Comparison of ENCODE assay signal across 36 mouse cellular contexts in the genomic region with DNA sequence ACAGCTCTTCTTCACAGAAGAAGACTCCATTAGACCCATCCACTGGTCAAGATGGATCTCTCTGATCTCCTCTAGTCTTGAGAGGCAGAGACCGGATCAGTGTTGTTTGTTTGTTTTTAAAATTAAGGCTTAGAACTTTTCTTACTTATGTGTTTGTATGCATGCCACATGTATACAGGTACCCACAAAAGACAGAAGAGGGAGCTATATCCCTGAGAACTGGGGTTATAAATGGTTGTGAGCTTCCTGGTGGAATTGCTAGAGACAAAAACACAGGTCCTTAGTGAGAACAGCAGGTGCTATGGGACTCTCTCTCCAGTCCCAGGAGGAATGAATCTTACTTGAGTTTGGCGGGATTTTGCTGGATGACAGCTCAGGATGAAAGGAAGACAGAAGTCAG. TPM values are rescaled to one million over a fixed set of nuclear protein-coding genes. Genes with fewer than 3 reads are reported as not detected.
DNase-seq lines count a peak whose midpoint lies in the region; ATAC-seq and TF ChIP-seq lines count a peak whose summit lies in the region.
"Had no signal": no experiment of that assay in that cellular context is flagged by ENCODE, and none has a peak within 500 bp of the region (broad histone marks: within the 10 kb centered on the region; RNA-seq: fewer than 3 reads in every experiment).

No protein-coding gene starts in this region.

- peak; percentile 21 for TF ChIP-seq CTCF in gastrocnemius, adult 2 months (IDR thresholded peaks at IDR 0.05)
- peak; percentile 47 for TF ChIP-seq CTCF in layer of hippocampus, adult 2 months (conservative IDR thresholded peaks at IDR 0.05)
- peak; percentile 38 for TF ChIP-seq CTCF in midbrain, postnatal 0 days (IDR thresholded peaks at IDR 0.05)
- TF ChIP-seq CTCF in stomach, postnatal 0 days (IDR thresholded peaks at IDR 0.05; ENCODE audit: low read depth): peak; percentile 49

- H3K9me3 ChIP-seq in midbrain, postnatal 0 days (ENCODE audit: low read length): no peaks in the 10 kb centered on the region
- H3K9me3 ChIP-seq in midbrain, embryonic 16.5 days (replicated peaks; ENCODE audit: control insufficient read depth, low read length, poor library complexity, severe bottlenecking): no peaks in the 10 kb centered on the region
- no peaks in the 10 kb centered on the region for H3K9me3 ChIP-seq in stomach, postnatal 0 days (ENCODE audit: control insufficient read depth, low read length)
- H3K9me3 ChIP-seq: hindbrain, embryonic 15.5 days; intestine, embryonic 15.5 days; midbrain, embryonic 15.5 days; neural tube, embryonic 12.5 days had no signal

- WGBS in midbrain, postnatal 0 days: 70% methylated on average over 2 of the region's 2 CpGs
- WGBS in midbrain, embryonic 16.5 days: 76% methylated on average over 2 of the region's 2 CpGs
- 55% methylated on average over 2 of the region's 2 CpGs for whole genome bisulfite sequencing in stomach, postnatal 0 days

- no peak for TF ChIP-seq EP300 in stomach, postnatal 0 days (optimal IDR thresholded peaks at IDR 0.05)

- no peaks in the 10 kb centered on the region for H3K4me1 ChIP-seq in midbrain, postnatal 0 days (ENCODE audit: insufficient read depth, low read length)
- peaks cover 9% of the 10 kb centered on the region; the same call in 1 of the 2 replicates for H3K4me1 ChIP-seq in midbrain, embryonic 16.5 days (ENCODE audit: control insufficient read depth, insufficient read depth, low read length)
- H3K4me1 ChIP-seq in stomach, postnatal 0 days (replicated peaks; ENCODE audit: control insufficient read depth, insufficient read depth): no peaks in the 10 kb centered on the region

- H3K4me3 ChIP-seq in gastrocnemius, adult 2 months: no peak overlapping the region
- no peak overlapping the region for H3K4me3 ChIP-seq in layer of hippocampus, adult 2 months
- no peak overlapping the region for H3K4me3 ChIP-seq in midbrain, postnatal 0 days (ENCODE audit: low read depth, low read length)
- no peak overlapping the region for H3K4me3 ChIP-seq in midbrain, embryonic 16.5 days (ENCODE audit: low read depth, low read length)
- no peak overlapping the region for H3K4me3 ChIP-seq in stomach, postnatal 0 days (ENCODE audit: low read depth, low read length)
- H3K4me3 ChIP-seq: embryonic facial prominence, embryonic 10.5 days; embryonic facial prominence, embryonic 15.5 days; forebrain, embryonic 12.5 days; heart, embryonic 13.5 days; hindbrain, embryonic 15.5 days; intestine, embryonic 15.5 days; limb, embryonic 12.5 days; liver, embryonic 12.5 days; midbrain, embryonic 15.5 days; myocyte; neural tube, embryonic 12.5 days had no signal

- no peak overlapping the region for H3K4me2 ChIP-seq in midbrain, postnatal 0 days (ENCODE audit: low read depth, low read length, poor library complexity, severe bottlenecking)
- H3K4me2 ChIP-seq in midbrain, embryonic 16.5 days (ENCODE audit: low read length): no peak overlapping the region
- no peak overlapping the region for H3K4me2 ChIP-seq in stomach, postnatal 0 days (replicated peaks; ENCODE audit: low read depth)
- H3K4me2 ChIP-seq: embryonic facial prominence, embryonic 15.5 days; forebrain, embryonic 12.5 days; heart, embryonic 13.5 days; hindbrain, embryonic 15.5 days; intestine, embryonic 15.5 days; limb, embryonic 12.5 days; liver, embryonic 12.5 days; midbrain, embryonic 15.5 days; neural tube, embryonic 12.5 days had no signal

- intact Hi-C loops in gastrocnemius, adult 2 months (cut with DNase I): no loop called here

- H3K9ac ChIP-seq in midbrain, postnatal 0 days (replicated peaks; ENCODE audit: low read length, poor library complexity, severe bottlenecking): no peak overlapping the region
- no peak overlapping the region for H3K9ac ChIP-seq in midbrain, embryonic 16.5 days (ENCODE audit: low read depth, low read length)
- H3K9ac ChIP-seq in stomach, postnatal 0 days (ENCODE audit: low read length): no peak overlapping the region
- H3K9ac ChIP-seq: embryonic facial prominence, embryonic 15.5 days; forebrain, embryonic 12.5 days; heart, embryonic 13.5 days; hindbrain, embryonic 15.5 days; intestine, embryonic 15.5 days; limb, embryonic 12.5 days; liver, embryonic 12.5 days; liver, postnatal 0 days; midbrain, embryonic 15.5 days; neural tube, embryonic 12.5 days had no signal

- H3K27ac ChIP-seq in gastrocnemius, adult 2 months: no peak overlapping the region
- H3K27ac ChIP-seq in layer of hippocampus, adult 2 months: no peak overlapping the region
- H3K27ac ChIP-seq in midbrain, postnatal 0 days (ENCODE audit: low read depth, low read length): no peak overlapping the region
- H3K27ac ChIP-seq in midbrain, embryonic 16.5 days (ENCODE audit: low read length): no peak overlapping the region
- H3K27ac ChIP-seq in stomach, postnatal 0 days (replicated peaks): no peak overlapping the region
- H3K27ac ChIP-seq: embryonic facial prominence, embryonic 10.5 days; embryonic facial prominence, embryonic 15.5 days; forebrain, embryonic 12.5 days; heart, embryonic 13.5 days; hindbrain, embryonic 15.5 days; intestine, embryonic 15.5 days; limb, embryonic 12.5 days; liver, embryonic 12.5 days; macrophage; midbrain, embryonic 15.5 days; neural tube, embryonic 12.5 days had no signal

- H3K36me3 ChIP-seq in midbrain, postnatal 0 days (ENCODE audit: insufficient read depth, low read length): no peaks in the 10 kb centered on the region
- no peaks in the 10 kb centered on the region for H3K36me3 ChIP-seq in midbrain, embryonic 16.5 days (ENCODE audit: control insufficient read depth, insufficient read depth, low read length)
- H3K36me3 ChIP-seq in stomach, postnatal 0 days (ENCODE audit: control insufficient read depth, insufficient read depth, low read length): no peaks in the 10 kb centered on the region
- H3K36me3 ChIP-seq: embryonic facial prominence, embryonic 10.5 days; embryonic facial prominence, embryonic 15.5 days; forebrain, embryonic 12.5 days; heart, embryonic 13.5 days; hindbrain, embryonic 15.5 days; intestine, embryonic 15.5 days; limb, embryonic 12.5 days; liver, embryonic 12.5 days; midbrain, embryonic 15.5 days; neural tube, embryonic 12.5 days had no signal

- no peak for DNase-seq in gastrocnemius, adult 2 months
- no peak for DNase-seq in gastrocnemius, postnatal 25 days
- no peak for DNase-seq in layer of hippocampus, adult 2 months (ENCODE audit: low spot score in 2 of 2)
- no peak for DNase-seq in layer of hippocampus, adult 9-10 months (ENCODE audit: low spot score)
- no peak for DNase-seq in midbrain, postnatal 0 days (ENCODE audit: low spot score)
- DNase-seq in stomach, postnatal 0 days (ENCODE audit: low spot score): no peak
- no peak for DNase-seq in right cerebral cortex, adult 2 months (ENCODE audit: low spot score in 2 of 2)
- DNase-seq: cerebellum, adult 2 months; cerebellum, postnatal 14 days; gastrocnemius, postnatal 36 days; heart, adult 18-20 months; heart, postnatal 10 days; kidney, adult 9 months; kidney, postnatal 25 days; liver, postnatal 0 days; right cerebral cortex, adult 18-20 months; right cerebral cortex, postnatal 4 days; thymus, adult 2 months; thymus, postnatal 36 days had no signal

- ATAC-seq in midbrain, postnatal 0 days (ENCODE audit: low FRiP score): no peak
- no peak for ATAC-seq in midbrain, embryonic 16.5 days
- ATAC-seq in stomach, postnatal 0 days (ENCODE audit: low FRiP score, low TSS enrichment): no peak
- ATAC-seq: intestine, embryonic 15.5 days; liver, embryonic 12.5 days; liver, postnatal 0 days; midbrain, embryonic 15.5 days; Patski had no signal

- H3K27me3 ChIP-seq in midbrain, postnatal 0 days (ENCODE audit: insufficient read depth, low read length): no peaks in the 10 kb centered on the region; the same call in 1 of the 2 replicates
- H3K27me3 ChIP-seq in midbrain, embryonic 16.5 days (ENCODE audit: control insufficient read depth, insufficient read depth, low read depth, low read length): peaks cover 4% of the 10 kb centered on the region; the same call in 1 of the 2 replicates
- H3K27me3 ChIP-seq in stomach, postnatal 0 days (ENCODE audit: control insufficient read depth, insufficient read depth, low read length): peaks cover 7% of the 10 kb centered on the region; the same call in 1 of the 2 replicates

RNA-seq across cellular contexts. Expression of gene Myrip, which starts 1.9 kb away (rescaled TPM):
- 1 to 10 TPM in 1 of 2 experiments, under 1 TPM in 1; 0.98 to 1.2 TPM for total RNA-seq in gastrocnemius, adult 2 months (2021)
- total RNA-seq in gastrocnemius, postnatal 25 days (2021): 1 to 10 TPM in 1 of 2 experiments, under 1 TPM in 1; 0.97 to 4.5 TPM
- 10 to 100 TPM; 54.7 to 58.7 TPM for total RNA-seq in layer of hippocampus, adult 2 months (2021)
- total RNA-seq in midbrain, postnatal 0 days (2014; rRNA removed): 19.6 and 25.6 TPM in 2 replicates
- polyA plus RNA-seq in midbrain, postnatal 0 days (2015; fragmentation: Nextera tagmentation; extraction: Ambion mirVana): 6.8 and 7.0 TPM in 2 replicates
- 6.0 and 6.6 TPM in 2 replicates for polyA plus RNA-seq in midbrain, embryonic 16.5 days (2015; fragmentation: Nextera tagmentation; extraction: Ambion mirVana)
- polyA plus RNA-seq in stomach, postnatal 0 days (2015; fragmentation: Nextera tagmentation; extraction: Ambion mirVana): 0.38 and 0.42 TPM in 2 replicates
- total RNA-seq: hematopoietic stem cell, adult 5-6 weeks; megakaryocyte-erythroid progenitor cell, adult 5-6 weeks; MEL had no signal
- polyA plus RNA-seq: macrophage had no signal
